Mouse (Mus musculus): Measurements from ENCODE around the gene Sec24a.

GRCm38 (mm10) chr11:51768296-51768695 lies 4.9 kb upstream of the Sec24a start:
- no peak for TF ChIP-seq POLR2A (IDR thresholded peaks at IDR 0.05; ENCODE audit: control insufficient read depth, low read depth, low read length)
- no peak for TF ChIP-seq CTCF (IDR thresholded peaks at IDR 0.05; ENCODE audit: control insufficient read depth, insufficient read depth, insufficient replicate concordance, low read depth, low read length)

All from testis, adult 2 months (tissue).